Mouse (Mus musculus) liver, adult (tissue): ENCODE measurements around the gene Jph4.

Source experiments
- GATA4 ChIP-seq: IDR thresholded peaks from 2 replicates; pipeline ENCODE4 v1.6.1; 2014; ENCODE audit warnings: mild to moderate bottlenecking, low read length; ENCODE audit not compliant: insufficient replicate concordance

The Jph4 gene

GRCm38 (mm10) chr14:55089199-55089947 lies 27.4 kb downstream of the Jph4 start:
- no peak for TF ChIP-seq GATA4

GRCm38 (mm10) chr14:55086009-55086514 lies 30.7 kb downstream of the Jph4 start:
- no peak for TF ChIP-seq GATA4

- TF ChIP-seq GATA4 = no peak
Observed at GRCm38 (mm10) chr14:55085324-55086008, 31.3 kb downstream of the Jph4 start.

GRCm38 (mm10) chr14:55083481-55083880 lies 33.3 kb downstream of the Jph4 start:
- no peak for TF ChIP-seq GATA4

- TF ChIP-seq GATA4 = no peak
Observed at GRCm38 (mm10) chr14:55081105-55081504, 35.6 kb downstream of the Jph4 start.

- TF ChIP-seq GATA4 = no peak
Observed at GRCm38 (mm10) chr14:55079214-55079970, 37.3 kb downstream of the Jph4 start.

- no peak for TF ChIP-seq GATA4
Observed at GRCm38 (mm10) chr14:55078366-55078989, 38.3 kb downstream of the Jph4 start.

GRCm38 (mm10) chr14:55077481-55078365 lies 39.0 kb downstream of the Jph4 start:
- no peak for TF ChIP-seq GATA4

- no peak for TF ChIP-seq GATA4
Observed at GRCm38 (mm10) chr14:55076956-55077355, 39.8 kb downstream of the Jph4 start.

GRCm38 (mm10) chr14:55076224-55076623 lies 40.5 kb downstream of the Jph4 start:
- TF ChIP-seq GATA4 = no peak

- TF ChIP-seq GATA4 = no peak
Observed at GRCm38 (mm10) chr14:55074416-55074815, 42.3 kb downstream of the Jph4 start.

- no peak for TF ChIP-seq GATA4
Observed at GRCm38 (mm10) chr14:55071756-55072155, 45.0 kb downstream of the Jph4 start.

- TF ChIP-seq GATA4 = no peak
Observed at GRCm38 (mm10) chr14:55066042-55066441, 50.7 kb downstream of the Jph4 start.

- no peak for TF ChIP-seq GATA4
Observed at GRCm38 (mm10) chr14:55065391-55065790, 51.3 kb downstream of the Jph4 start.
